Mouse (Mus musculus): ENCODE results near the gene Taar5.

The Taar5 gene

GRCm38 (mm10) chr10:24008143-24008542 is 37.6 kb downstream of the Taar5 start:
- in situ Hi-C loops (cut with MboI, MseI), result no loop called here
